Mouse (Mus musculus): ENCODE measurements around the gene Dus3l. TPM values are rescaled to one million over a fixed set of nuclear protein-coding genes. Genes with fewer than 3 reads are reported as not detected.

Dus3l gene
- 10 to 100 TPM; 73.9 to 74.4 TPM for total RNA-seq (2021)
- long read RNA-seq, experiment 1, transcript Dus3l-204 (10 exons, 2,749 nt), result minor isoform, 22 of 91 reads
- long read RNA-seq, experiment 1, transcript Dus3l-201 (13 exons, 2,025 nt), result major isoform, 28 of 91 reads
- long read RNA-seq, experiment 1, partial matches to known transcripts, result 8 of 91 reads
- long read RNA-seq, experiment 1, other reads (novel, unspliced or antisense), result 31 of 91 reads
- long read RNA-seq, experiment 2, transcript Dus3l-201 (13 exons, 2,025 nt), result major isoform, 49 of 115 reads
- long read RNA-seq, experiment 2, transcript Dus3l-204 (10 exons, 2,749 nt), result minor isoform, 22 of 115 reads
- long read RNA-seq, experiment 2, partial matches to known transcripts, result 14 of 115 reads
- long read RNA-seq, experiment 2, other reads (novel, unspliced or antisense), result 30 of 115 reads

GRCm38 (mm10) chr17:56764474-56765354 is at the start of gene Dus3l:
Gene Dus3l (plus strand): TSS chr17:56764757.
- Histone ChIP-seq H3K4me3 (peak within 1 kb of the TSS; percentile 91), H3K27ac (peak within 1 kb of the TSS; percentile 100)
- DNase-seq (ENCODE audit: low spot score in 2 of 2), result peak; percentile 80 to 91
- no peak for TF ChIP-seq CTCF (conservative IDR thresholded peaks at IDR 0.05)

- TF ChIP-seq CTCF (conservative IDR thresholded peaks at IDR 0.05), result no peak
- no peak for DNase-seq (ENCODE audit: low spot score in 2 of 2)
- Histone ChIP-seq H3K4me3 (no peak overlapping the region), H3K27ac (no peak overlapping the region; the same call in 1 of the 2 replicates)
Observed at GRCm38 (mm10) chr17:56715360-56715759, 49.2 kb upstream of the Dus3l start.

- TF ChIP-seq CTCF (conservative IDR thresholded peaks at IDR 0.05), result no peak
- peak overlapping the region; percentile 73 for H3K4me3 ChIP-seq
- H3K27ac ChIP-seq, result peak overlapping the region; percentile 97
- no peak for DNase-seq (ENCODE audit: low spot score in 2 of 2)
Observed at GRCm38 (mm10) chr17:56715914-56716654, 48.5 kb upstream of the Dus3l start.

GRCm38 (mm10) chr17:56716655-56717362 is 47.7 kb upstream of the Dus3l start:
- TF ChIP-seq CTCF (conservative IDR thresholded peaks at IDR 0.05), result no peak
- Histone ChIP-seq H3K27ac (peak overlapping the region; percentile 97), H3K4me3 (peak overlapping the region; percentile 73)
- peak; percentile 97 to 98 for DNase-seq (ENCODE audit: low spot score in 2 of 2)

GRCm38 (mm10) chr17:56717363-56718058 is 47.0 kb upstream of the Dus3l start, which contains the start of the genes Ndufa11 and Vmac:
Gene Ndufa11 (plus strand): TSS chr17:56717767.
Gene Vmac (minus strand): TSS chr17:56718022.
- H3K4me3 ChIP-seq, result peak within 1 kb of the TSS; percentile 73
- DNase-seq (ENCODE audit: low spot score in 2 of 2), result peak; percentile 81 to 92
- TF ChIP-seq CTCF (conservative IDR thresholded peaks at IDR 0.05), result no peak
- peak within 1 kb of the TSS; percentile 97 for H3K27ac ChIP-seq

GRCm38 (mm10) chr17:56722441-56722840 is 42.1 kb upstream of the Dus3l start:
- Histone ChIP-seq H3K27ac (no peak overlapping the region), H3K4me3 (no peak overlapping the region)
- DNase-seq (ENCODE audit: low spot score in 2 of 2), result no peak
- TF ChIP-seq CTCF (conservative IDR thresholded peaks at IDR 0.05), result no peak

- no peak for DNase-seq (ENCODE audit: low spot score in 2 of 2)
- 0 out of 2 replicates have a peak, but pooled peaks have one; percentile 10 for TF ChIP-seq CTCF (conservative IDR thresholded peaks at IDR 0.05)
- Histone ChIP-seq H3K27ac (no peak overlapping the region), H3K4me3 (no peak overlapping the region)
Observed at GRCm38 (mm10) chr17:56723419-56724161, 41.0 kb upstream of the Dus3l start.

GRCm38 (mm10) chr17:56727029-56727649 is 37.4 kb upstream of the Dus3l start:
- DNase-seq (ENCODE audit: low spot score in 2 of 2), result no peak
- 0 out of 2 replicates have a peak overlapping the region, but pooled peaks have one; percentile 33 for H3K27ac ChIP-seq
- TF ChIP-seq CTCF (conservative IDR thresholded peaks at IDR 0.05), result no peak
- no peak overlapping the region for H3K4me3 ChIP-seq

GRCm38 (mm10) chr17:56727659-56728058 is 36.9 kb upstream of the Dus3l start:
- DNase-seq (ENCODE audit: low spot score in 2 of 2), result no peak
- TF ChIP-seq CTCF (conservative IDR thresholded peaks at IDR 0.05), result no peak
- H3K27ac ChIP-seq, result peak overlapping the region; percentile 33; the same call in 1 of the 2 replicates
- H3K4me3 ChIP-seq, result no peak overlapping the region

- Histone ChIP-seq H3K4me3 (no peak overlapping the region), H3K27ac (peak overlapping the region; percentile 33; the same call in 1 of the 2 replicates)
- peak in 1 of 2 experiments; percentile 35 for DNase-seq (ENCODE audit: low spot score in 2 of 2)
- no peak for TF ChIP-seq CTCF (conservative IDR thresholded peaks at IDR 0.05)
Observed at GRCm38 (mm10) chr17:56728117-56728516, 36.4 kb upstream of the Dus3l start.

Data from layer of hippocampus, adult 2 months (tissue).